Mouse (Mus musculus) inflammation-experienced regulatory T-cells (primary cell): ENCODE results near the gene 0610030E20Rik. TPM values are rescaled to one million over a fixed set of nuclear protein-coding genes. Genes with fewer than 3 reads are reported as not detected.

Experiments
- polyA plus RNA-seq, 2 experiments: library from polyadenylated mRNA; unstranded; fragments of 100-300 nt; shearing (Covaris generic); gene quantifications; one replicate each; pipeline ENCODE4 v1.2.1; 2017

The 0610030E20Rik gene
- polyA plus RNA-seq: 10 to 100 TPM; 36.8 to 39.7 TPM

DNA sequence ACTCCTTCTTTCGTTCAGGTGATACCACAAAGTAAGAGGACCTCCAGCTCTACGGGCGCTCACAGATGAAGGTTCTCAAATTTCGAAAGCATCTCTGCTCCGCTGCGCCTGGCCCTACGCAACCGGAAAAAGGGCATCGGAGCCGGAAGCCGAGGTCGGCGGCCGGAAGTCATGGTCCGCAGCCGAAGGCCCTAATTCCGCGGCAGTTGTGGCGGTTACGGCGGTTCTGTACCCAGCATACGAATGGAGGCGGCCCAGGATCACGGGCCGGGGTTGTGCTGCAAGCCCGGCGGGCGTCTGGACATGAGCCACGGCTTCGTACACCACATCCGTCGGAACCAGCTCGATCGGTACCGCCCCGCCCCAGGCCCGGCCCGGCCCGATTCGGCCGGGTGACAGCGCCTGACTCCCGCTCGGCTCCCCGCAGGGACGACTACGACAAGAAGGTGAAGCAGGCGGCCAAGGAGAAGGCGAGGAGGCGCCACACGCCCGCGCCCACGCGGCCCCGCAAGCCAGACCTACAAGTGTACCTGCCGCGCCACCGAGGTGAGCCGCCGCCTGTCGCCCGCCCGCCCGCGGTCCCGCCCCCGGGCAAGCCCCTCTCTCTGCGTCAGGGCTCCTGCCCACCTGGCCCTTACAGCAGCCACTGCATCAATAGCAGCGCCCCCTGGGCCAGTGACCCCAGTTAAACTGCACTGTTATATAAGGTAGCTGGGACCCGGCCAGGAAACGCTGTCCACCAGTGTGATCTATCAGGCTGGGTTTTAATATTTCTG lies at the start of gene 0610030E20Rik:
Gene 0610030E20Rik (plus strand): TSS at position 152 of the 776 bp plus-strand sequence.

DNA sequence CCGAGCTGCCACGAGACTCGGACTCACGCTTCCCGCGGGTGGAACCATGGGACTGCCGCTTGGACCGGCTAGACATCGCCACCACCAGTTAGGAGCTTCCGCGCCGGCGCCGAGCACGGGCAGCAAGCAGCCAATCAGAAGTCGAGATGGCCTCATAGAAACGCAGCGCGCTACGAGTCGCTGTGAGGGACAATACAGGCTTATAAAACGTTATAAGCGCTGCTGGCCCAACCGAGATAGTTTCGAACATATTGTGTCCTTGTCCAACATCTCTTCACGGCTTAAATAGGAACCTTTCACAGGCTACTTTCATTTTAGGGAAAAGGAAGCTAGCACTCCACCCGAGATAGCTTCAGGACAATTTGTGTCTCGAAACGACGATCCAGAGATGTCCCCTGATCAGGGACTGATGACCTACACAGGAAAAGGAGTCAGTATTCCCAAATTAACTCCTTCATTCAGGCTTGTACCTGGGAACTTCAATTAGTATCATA lies 2.0 kb upstream of the 0610030E20Rik start, which contains the start of gene Usp39:
Gene Usp39 (minus strand): TSS at position 111 of the 494 bp plus-strand sequence.

DNA sequence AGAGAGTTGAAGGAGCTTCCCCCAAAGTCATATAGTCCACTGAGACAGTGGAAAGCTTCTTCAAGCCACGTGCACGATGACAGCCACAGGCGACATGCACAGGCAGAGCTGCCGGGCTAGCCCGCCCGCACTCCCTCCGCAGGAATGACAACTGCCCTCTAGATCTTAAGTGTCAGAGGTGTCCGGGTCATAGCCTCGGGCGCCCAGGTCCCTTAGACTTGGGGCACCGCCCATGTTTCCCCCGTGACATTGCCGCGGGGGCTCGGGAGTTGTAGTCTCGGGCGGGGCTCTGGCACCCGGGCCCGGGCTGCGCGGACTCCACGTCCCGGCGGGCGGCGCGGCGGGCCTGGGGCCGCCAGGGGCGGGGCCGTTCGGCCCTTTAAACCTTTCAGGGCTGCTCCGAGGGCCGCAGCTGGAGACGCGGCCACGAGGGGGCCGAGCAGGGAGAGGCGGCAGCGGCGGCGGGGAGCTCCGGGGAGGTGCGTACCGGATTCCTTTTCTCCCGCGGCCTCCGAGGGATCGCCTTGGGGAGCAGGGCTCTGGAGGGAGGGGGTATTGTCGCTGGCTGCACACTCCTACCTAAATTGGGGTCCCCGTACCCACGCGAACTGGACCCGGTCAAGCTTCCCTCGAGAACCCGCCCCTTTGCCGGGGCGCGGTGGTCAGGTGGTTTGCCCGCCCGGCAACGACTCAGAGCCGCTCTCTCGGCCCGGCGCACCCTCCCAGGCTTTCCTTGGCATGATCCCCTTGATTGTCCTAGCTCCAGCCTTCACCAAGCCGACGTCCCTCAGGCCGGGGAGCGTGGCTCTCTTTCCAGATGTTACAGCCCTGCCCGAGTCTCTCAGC lies 8.2 kb downstream of the 0610030E20Rik start, which contains the start of gene Tmem150a:
Gene Tmem150a (plus strand): TSS at position 382 of the 846 bp plus-strand sequence.

DNA sequence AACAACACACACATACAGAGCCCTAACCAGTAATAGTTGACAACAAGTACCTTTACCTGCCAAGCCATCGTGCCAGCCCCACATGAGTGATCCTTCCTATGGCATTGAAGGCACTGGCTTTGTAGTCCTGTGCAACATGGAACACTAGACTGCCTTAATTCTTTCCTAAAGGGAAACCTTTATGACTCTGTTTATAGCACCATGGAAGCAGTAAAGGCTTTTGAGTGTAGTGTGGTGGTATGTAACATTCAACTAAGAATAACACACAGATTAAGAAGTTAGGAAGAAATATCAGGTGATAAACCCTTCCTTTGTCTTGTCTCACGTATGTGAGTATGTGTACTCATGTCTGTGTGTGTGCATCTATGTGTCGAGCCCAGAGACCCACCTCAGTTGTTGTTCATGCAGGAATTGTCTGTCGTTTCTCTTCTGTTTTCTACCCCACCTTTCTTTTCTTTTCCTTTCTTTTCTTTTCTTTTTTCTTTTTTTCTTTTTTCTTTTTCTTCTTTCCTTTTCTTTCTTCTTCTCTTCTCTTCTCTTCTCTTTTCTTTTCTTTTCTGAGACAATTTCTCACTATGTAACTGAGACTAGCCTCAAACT lies 19.8 kb downstream of the 0610030E20Rik start, which contains the start of gene Rnf181:
Gene Rnf181 (minus strand): TSS at position 113 of the 600 bp plus-strand sequence.

DNA sequence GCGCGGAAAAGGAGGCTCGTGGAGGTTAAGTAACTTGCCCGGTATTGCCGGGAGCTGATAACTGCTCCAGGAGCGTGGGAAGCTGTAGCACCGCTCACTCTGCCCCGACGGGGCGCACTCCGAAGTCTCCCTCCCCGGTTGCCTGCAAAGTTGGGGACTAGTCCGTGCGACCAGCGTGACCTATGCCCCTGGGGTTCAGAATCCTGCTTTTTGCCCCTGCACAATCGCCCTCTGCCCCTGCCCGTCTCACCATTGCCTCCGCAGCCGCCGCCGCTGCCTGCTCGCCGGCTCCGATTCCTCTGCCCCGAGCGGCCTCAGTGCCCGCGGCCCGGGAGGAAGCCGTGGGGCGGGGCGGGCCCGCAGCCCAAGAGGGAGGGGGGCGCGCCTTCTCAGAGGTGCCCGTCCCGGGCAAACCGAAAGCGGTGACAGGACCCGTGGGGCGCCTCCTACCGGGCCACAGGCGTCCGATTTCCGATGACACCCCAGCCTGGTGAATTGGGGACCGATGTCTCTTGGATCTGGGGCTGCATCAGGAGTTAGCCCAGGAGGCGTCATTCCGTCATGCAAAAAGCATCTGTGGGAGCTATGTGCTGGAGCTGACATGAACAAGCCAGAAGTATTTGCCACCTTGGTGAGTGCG lies 33.1 kb downstream of the 0610030E20Rik start, which contains the start of gene Vamp5:
Gene Vamp5 (minus strand): TSS at position 338 of the 640 bp plus-strand sequence.

DNA sequence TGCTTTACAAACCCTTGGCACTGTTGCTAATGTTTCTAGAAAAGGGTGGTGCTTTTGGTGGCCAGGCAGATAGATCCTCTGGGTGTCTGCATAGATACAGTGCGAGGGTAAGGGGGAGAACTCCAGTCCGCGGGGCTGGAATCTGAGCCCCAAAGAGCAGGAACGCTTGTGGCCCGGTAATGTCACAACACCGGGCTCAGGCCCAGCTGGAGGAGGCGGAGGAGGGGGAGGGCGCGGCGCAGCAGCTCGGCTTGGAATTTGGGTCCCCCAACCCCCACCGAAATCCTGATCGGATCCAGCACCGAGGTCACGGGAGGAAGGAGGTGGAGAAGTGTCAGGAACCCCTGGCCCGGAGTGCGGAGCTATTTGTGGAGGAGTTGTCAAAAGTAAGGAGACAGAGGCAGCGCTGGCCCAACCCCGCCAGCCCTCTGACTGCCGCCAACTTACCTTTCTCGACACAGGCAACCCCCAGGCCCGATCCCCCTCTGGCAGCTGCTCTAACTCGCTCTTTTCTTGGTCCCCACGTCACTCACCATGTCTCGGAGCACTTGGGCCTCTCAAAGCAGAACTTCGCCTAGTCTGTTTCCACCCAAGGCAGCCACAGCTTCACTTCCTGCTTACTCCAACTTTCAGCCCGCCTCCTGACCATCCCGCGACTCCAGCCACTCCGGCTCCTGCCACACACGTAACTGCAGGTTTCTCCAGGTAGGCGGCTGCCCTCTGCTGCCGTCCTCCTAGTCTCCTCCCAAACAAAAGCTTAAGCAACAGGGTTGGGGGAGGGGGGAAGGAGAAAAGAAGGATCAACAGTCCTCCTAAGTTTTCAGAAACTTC lies 43.0 kb downstream of the 0610030E20Rik start, which contains the start of gene Vamp8:
Gene Vamp8 (minus strand): TSS at position 763 of the 831 bp plus-strand sequence.

Other genes starting within 250 kb of the 0610030E20Rik start
- gene St3gal5, start 249.7 kb upstream of the 0610030E20Rik start, polyA plus RNA-seq: 1 to 10 TPM; 2.8 to 4.0 TPM
- under 1 TPM; 0.20 to 0.39 TPM for gene Atoh8, start 111.7 kb upstream of the 0610030E20Rik start, polyA plus RNA-seq
- 1 to 10 TPM in 1 of 2 experiments, not detected in 1; 1.3 TPM for gene Sftpb, start 42.7 kb upstream of the 0610030E20Rik start, polyA plus RNA-seq
- 10 to 100 TPM; 41.2 to 46.8 TPM for gene Usp39, start 2.1 kb upstream of the 0610030E20Rik start, polyA plus RNA-seq
- under 1 TPM; 0.20 to 0.32 TPM for gene Tmem150a, start 8.1 kb downstream of the 0610030E20Rik start, polyA plus RNA-seq
- 100 to 1,000 TPM; 139 to 142 TPM for gene Rnf181, start 19.6 kb downstream of the 0610030E20Rik start, polyA plus RNA-seq
- gene Vamp5, start 33.2 kb downstream of the 0610030E20Rik start, polyA plus RNA-seq: 10 to 100 TPM; 50.2 to 64.6 TPM
- gene Vamp8, start 43.4 kb downstream of the 0610030E20Rik start, polyA plus RNA-seq: 100 to 1,000 TPM; 240 to 267 TPM
- 10 to 100 TPM in 1 of 2 experiments, 1 to 10 TPM in 1; 9.8 to 13.1 TPM for gene Ggcx, start 67.0 kb downstream of the 0610030E20Rik start, polyA plus RNA-seq
- gene Mat2a, start 92.2 kb downstream of the 0610030E20Rik start, polyA plus RNA-seq: 100 to 1,000 TPM; 318 to 501 TPM
- gene Sh2d6, start 174.4 kb downstream of the 0610030E20Rik start, polyA plus RNA-seq: 1 to 10 TPM in 1 of 2 experiments, not detected in 1; 1.1 TPM
- gene Capg, start 197.1 kb downstream of the 0610030E20Rik start, polyA plus RNA-seq: 100 to 1,000 TPM; 390 to 765 TPM